Mouse (Mus musculus) layer of hippocampus, postnatal 10 days (tissue): ENCODE measurements around the gene Ppp1r12b. TPM values are rescaled to one million over a fixed set of nuclear protein-coding genes. Genes with fewer than 3 reads are reported as not detected.
A peak's percentile ranks its signal among the peaks of the same experiment; 100 is the strongest.
"Not testable (repeated sequence)": the region's sequence is repeated elsewhere in the genome, so short reads cannot be mapped to it uniquely, and the experiment has no call there.

Experiments
- DNase-seq, 2 experiments: peaks; one replicate each; pipeline ENCODE4 v3.0.0; 2021; ENCODE audit warnings: low spot score in 2 of 2
- total RNA-seq, 2 experiments: library from RNA; stranded (reverse); gene quantifications; 2 replicates each; pipeline ENCODE4 v1.2.3; 2021

Ppp1r12b gene
- total RNA-seq, 2 experiments from 2014 or later: 64.2 to 70.2 TPM

DNA sequence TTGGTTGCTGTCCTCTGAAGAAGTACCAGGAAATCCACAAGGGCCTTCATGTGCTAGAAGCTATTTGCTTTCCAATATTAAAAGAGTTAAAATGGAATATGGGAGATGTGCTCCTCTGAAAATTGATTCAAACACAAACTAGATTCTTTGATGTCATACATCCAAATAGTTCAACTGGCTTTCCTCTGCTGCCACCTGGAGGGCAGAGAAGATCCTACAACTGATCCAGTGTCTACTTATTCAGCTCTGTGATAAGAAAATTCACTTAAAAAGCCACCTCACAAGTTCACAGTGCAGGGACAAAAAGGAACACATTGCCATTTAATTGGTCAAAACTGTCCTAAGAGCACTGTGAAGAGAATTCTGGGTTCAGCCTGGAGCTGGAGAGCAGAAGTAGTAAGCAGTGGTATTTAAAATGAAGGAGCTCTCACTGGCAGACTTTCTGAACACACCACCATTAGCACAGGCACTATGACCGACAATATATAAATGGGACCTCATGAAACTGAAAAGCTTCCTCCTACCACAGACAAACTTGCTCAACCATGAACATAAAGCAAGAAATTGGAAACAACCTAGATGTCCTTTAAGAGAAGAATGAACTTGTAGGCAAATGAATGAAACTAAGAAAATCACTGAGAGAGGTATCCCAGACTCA, 101.3 kb downstream of the Ppp1r12b start:
- DNase-seq: peak; percentile 87

DNA sequence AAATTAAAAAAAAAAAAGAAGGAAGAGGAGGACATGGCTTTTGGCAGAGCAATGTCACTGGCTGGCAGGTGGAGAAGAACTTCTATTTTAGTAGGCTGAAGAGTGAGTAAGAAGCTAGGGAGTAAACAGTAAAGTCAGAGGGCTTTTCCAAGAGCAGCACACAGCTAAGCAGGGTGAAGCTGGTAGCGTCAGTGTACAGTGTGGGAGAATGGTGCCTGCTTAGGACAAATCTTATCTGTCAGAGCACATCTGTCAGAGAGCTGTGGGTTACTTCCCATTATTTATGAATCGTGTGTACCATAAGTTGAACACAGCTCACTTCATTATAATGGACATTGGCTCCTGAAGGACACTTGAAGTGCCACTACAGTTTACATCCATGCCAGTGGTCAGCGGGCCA, 102.9 kb downstream of the Ppp1r12b start:
- DNase-seq: no peak

DNA sequence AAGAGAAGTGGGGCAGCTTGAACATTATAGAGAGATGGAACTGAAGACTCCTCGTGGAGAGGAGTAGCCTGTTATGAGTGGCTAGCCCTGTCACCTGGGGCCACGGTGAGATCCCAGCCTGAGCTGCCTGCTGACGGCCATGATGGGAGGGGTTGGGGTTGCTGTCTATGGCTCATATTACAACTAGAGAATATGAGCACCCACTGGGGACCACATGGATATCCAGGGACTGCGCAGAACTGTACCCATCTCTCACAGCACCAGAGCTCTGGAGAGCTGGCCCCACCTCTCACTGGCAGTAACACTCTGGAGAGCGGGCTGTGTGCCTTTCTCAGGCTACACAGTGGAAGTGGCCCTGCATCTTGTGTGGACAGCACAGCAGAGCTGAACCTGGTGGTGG, 104.5 kb downstream of the Ppp1r12b start:
- no peak for DNase-seq

DNA sequence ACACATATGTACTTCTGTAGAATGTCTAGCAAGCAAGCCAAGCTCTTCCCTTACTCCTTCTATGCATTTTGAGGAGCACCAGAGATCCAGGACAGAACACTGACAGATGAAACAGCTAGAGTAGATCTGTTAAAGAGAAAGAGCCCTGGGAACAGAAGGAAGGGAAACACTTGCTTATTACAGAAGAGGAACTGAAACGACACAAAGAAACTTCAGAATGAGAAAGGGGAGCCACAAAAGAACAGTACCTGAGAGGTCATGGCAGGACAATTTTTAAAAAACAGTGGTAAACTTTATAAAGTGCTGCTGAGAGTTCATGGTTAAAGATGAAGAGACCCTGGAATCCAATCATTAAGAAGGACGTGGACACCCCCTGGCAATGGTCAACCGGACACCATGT, 105.4 kb downstream of the Ppp1r12b start:
- no peak for DNase-seq

DNA sequence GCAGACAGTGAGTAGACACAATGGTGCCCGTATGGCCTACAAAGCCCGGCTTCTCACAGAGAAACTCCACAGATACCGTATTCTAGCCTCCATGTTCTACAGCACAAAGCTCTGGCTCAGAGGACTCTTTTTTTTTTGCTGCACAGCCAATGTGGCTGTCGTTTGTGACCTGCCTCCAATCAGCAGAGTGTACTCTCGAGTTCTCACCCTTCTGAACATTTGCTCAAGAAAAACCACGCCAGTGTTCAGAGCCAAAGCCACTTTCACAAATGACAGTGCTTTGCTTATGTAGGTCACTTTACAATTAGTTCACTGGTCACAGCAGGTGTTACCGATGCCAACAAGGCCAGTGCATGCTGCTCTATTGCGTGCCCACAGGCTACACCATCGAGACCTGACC, 107.9 kb downstream of the Ppp1r12b start:
- no peak for DNase-seq

DNA sequence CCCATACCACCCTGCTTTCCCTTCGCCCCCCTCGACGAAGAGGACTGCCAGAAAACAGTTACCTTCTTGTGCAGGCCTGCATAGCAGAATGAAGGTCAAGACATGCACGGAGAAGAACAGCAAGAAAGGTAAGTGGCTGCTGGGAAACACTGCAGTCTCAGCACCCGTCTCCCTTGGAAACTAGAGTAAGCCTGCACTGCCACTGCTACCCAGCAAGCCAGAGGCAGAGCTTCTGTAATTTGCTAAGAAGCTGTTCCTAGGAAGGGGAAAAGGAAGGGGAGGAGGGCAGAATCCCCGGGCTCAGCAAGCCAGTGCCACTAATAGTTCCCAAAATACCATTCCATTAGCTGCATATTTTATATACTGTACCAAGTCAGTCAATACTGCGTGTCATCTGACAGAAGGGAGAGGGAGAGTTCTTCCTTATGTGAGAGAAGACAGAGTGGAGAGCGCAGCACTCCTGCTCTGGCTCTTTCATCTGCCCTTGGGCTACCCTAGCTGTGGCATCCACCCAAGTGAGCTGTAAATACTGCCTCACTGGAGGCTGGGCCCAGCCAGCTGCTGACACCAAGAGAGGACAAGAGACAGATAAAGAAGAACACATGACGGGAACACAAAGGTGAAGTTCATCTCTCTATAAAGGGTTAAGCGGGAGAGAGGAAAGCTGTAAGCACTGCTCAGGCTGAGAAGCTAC, 109.3 kb downstream of the Ppp1r12b start:
- no peak for DNase-seq

DNA sequence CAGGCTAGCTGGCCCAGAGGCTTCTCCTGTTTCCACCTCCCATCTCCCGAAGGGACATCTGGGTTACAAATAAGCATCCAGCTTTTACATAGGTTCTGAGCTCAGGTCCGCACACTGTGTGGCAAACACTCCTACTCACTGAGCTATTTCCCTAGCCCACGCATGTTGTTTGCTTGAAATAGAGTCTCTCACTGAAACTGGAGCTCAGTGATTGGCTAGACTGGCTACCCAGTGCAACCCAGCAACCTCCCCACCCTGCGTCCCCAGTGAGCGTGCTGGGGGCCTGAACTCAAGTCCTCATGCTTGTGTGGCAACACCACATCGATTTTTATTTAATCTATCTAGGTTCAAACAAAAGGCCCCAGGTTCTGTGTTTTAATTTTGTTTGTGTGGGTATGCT, 112.4 kb downstream of the Ppp1r12b start:
- no peak for DNase-seq

DNA sequence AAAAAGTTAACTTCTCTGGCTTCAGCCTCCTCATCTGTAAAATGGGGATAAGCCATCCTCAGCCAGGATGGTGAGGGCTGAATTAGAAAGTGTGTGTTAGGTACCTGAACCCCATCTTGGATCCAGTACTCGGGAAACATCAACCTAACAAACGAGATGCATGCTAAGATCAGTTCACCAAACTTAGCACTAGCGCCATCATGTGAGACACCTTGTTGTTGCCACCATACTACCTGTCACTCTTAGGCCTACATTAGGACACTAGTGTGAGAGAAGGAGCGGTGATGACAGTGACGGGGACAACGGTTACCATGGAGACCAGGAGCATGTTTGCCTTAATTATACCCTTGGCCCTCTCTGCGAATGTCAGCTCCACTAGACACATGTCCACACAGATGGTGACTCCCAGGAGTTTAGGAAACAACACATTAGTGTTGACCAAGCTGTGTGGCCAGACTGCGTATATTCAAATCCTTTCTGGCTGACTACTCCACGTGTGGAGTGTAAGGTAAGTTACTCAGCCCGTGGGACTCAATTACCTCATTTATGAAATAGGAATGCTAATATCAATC, 118.7 kb downstream of the Ppp1r12b start:
- no peak for DNase-seq

DNA sequence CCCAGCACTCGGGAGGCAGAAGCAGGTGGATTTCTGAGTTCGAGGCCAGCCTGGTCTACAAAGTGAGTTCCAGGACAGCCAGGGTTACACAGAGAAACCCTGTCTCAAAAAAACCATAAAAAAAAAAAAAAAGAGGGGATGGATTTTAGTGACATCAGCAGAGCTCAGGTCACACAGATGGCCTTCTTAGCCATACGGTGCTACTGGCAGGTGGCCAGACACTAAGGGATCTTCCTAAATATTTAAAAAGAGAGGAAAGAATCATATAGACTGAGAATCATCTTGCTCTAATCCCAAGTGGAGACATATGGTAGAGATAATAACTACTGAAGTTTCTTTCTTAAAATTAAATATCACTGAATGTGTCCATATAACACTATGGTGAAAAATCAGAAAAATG, 124.9 kb downstream of the Ppp1r12b start:
- not testable (repeated sequence) for DNase-seq

DNA sequence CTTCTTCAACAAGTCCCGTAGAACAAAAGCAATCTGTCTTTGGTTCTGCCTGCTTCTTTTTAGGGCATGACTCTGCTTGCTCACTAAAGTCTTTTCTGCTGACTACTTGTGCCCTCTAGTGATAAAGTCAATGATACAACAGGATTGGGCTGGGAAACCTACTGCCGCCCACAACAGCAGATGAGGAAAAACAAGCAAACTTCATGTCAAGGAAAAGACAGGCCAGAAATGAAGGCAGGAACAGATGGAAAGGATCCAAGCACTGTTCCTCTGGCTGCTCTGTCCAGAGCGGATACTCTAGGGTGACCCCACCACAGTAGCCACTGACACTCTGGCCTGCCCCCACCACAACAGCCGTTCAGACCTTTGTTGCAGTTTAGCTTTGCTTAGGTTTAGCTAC, 126.1 kb downstream of the Ppp1r12b start:
- no peak for DNase-seq

DNA sequence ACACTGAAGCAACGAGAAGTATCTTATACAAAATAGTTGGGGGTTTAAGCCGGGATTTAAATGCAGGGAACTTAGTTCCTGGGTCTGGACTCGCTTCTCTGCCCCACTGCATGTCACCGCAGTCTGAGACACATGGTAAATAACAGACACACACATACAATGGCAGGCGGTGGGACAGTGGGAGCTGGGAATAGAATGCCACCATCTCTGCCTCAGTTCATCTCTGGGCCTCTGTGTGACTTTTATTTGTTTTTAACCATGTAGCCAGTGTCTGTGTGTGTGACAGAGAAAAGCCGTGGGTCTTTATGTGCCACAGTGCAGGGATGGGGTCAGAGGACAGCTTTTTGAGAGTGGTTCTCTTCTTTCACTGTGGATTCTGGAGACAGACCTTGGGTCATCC, 130.8 kb downstream of the Ppp1r12b start:
- DNase-seq: no peak

DNA sequence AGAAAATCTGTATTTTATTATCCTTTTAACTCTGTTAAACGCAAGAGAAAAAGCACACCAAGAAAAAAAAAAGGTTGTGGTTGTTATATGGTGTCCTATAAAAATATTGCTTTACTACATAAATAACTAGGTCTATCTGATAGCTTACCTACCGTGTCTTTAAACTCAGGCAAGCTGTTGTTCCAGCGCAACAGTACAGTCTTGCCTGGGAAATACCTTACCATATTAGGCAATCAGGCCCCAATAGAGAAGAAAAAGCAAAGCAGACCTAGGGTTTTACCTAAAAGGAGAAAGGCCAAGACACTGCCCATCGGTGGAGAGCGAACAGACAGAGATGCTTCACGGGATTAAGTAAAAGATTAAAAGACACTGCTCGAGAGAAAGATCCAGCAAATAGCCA, 131.9 kb downstream of the Ppp1r12b start:
- no peak for DNase-seq

DNA sequence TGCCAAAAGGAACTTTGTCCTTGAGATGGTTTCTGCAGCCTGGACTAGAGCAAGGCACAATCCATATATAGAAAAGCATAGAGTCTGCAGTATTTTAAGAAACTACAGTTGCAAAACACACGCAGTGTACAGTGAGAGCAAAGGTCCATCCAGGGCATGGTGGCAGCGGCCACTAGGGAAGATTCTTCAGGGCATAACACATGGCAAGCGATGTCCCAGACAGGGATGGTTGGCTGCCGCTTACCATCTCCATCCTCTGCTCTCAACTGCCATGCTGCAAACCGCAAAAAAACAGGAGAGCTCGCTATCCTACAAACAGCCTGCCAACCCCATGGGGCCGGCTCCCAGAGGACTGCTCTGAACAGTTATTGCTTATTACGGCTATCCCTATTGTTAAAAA, 132.4 kb downstream of the Ppp1r12b start:
- DNase-seq: no peak

DNA sequence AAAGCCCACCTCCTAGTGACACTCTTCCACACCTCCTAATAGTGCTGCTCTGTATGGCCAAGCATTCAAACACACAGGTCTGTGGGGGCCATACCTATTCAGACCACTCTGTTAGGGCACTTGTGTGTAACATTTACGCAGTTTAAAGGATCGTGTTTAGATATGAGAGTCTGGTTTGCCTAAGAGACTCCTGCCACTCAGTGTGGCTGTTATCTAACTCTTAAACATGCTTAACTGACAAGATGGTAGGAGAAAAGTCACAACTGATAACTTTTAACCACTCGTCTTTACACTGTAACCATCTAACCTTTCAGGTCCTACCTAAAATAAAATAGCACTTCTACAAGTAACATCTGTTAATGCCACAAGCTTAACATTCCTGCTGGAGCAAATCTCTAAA, 134.9 kb downstream of the Ppp1r12b start:
- no peak for DNase-seq

DNA sequence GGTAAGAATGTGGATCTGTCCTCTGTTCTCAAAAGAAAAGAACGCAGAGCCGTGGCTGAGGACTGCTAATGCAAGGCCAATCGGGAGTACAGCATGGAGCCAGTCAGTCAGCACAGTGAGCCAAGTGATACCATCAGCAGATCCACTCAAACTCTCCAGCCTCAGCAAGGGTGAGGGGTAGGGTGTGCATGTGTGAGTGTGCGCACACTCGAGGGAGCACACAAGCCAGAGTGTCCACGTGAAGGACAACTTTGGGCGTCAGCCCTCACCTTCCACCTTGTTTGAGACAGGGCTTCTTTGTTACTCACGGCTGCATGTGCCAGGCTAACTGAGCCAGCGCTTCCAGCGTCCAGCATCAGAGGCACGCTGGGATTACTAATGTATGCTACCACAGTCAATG, 136.5 kb downstream of the Ppp1r12b start:
- DNase-seq: no peak

DNA sequence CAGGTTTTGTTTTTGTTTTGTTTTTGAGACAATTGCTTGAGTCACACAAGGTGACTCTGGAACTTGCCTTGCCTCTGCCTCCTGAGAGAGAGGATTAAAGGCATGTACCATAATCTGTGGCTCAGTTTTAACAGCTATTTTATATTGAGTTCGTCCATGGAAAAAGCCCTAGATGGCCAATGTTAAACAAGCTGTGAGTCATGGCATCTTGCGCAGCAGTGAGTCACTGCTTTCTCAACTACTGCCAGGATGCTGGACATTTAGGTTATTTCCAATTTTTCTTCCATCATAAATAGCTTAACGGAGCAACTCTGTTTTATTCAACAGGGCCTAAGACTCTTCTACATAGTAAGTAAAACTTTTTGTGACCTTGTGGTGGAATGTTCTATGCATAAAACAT, 137.0 kb downstream of the Ppp1r12b start:
- no peak for DNase-seq

DNA sequence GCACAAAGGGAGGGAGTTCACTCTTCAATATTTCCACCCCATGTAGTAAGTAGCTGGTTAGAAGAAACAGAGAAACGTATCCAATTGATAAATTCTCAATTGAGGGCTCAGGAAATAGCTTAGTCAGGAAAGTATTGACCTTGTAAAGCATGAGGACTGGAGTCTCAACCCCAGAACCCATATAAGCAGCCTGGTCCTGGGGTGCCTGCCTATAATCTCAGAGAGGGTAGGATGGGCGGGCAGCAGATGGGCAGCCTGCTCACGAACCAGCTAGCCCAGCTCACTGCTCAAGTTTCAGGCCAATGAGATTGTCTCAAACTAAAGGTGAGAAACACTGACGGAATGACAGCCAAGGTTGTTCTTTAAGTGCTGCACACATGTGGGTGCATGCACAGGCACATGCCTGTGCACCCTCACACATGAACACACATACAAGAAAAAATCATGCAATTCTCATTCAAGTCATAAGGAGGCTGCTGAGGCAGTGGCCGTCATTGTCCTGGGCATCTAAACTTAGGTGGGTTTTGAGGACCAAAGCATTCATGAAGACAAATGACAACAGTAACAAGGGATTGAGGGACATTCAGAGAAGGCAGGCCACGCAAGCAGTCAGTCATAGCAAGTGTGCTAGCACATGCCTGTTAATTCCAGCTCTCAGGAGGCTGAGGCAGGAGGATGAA, 137.7 kb downstream of the Ppp1r12b start:
- DNase-seq: no peak

DNA sequence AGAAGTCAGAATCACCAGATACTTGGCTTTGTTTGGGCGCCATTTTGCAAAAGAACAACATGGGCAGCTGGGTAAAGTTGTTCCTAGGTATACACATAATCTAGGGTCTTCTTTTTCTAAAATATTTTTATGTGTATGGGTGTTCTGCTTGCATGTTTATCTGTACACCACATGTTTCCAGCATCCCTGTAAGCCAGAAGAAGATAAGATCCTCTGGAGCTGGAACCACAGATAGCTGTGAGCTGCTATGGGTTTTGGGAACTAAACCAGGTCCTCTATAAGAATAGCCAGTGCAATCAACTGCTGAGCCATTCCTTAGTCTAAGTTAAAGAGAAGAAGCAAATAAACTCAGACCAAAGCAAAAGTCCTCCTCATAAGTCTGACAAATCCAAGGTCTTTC, 138.6 kb downstream of the Ppp1r12b start:
- no peak for DNase-seq

DNA sequence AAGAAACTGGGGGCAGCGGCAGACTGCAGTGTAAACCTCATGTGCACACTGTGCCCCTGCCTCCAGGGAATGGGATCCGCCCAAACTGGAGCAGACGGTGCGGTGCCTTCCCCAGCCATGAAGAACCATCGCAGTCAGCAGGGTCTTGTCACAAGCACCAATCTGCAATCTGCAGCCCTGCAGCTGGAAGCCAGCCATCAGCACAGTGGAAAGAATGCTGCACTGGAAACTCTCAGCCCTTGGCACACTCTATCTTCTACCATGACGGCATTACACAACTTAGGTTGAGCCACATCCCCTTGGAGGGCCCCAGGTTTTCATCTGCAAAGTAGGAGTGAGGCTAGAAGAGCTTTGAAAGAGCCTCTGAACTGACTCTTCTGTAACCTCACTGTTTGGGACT, 139.1 kb downstream of the Ppp1r12b start:
- DNase-seq: peak in 1 of 2 experiments; percentile 36

DNA sequence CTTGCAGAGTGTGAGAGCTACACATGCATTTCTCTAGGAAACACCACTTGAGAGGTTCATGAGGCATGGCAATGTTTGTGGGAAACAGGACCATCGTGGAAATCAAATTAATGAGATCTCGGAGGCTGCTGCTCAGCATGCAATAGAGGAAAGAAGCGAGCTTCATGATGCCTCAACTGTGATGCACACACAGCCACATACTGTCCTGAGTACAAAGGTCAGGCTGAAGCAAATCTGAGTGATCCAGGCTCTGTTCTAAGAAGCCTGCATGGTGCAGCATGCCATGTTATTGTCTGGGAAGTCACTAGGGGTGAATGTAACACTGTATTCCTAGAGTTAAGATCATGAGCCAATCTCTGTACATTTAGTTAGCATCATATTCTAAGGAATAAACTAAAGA, 140.0 kb downstream of the Ppp1r12b start:
- DNase-seq: no peak

DNA sequence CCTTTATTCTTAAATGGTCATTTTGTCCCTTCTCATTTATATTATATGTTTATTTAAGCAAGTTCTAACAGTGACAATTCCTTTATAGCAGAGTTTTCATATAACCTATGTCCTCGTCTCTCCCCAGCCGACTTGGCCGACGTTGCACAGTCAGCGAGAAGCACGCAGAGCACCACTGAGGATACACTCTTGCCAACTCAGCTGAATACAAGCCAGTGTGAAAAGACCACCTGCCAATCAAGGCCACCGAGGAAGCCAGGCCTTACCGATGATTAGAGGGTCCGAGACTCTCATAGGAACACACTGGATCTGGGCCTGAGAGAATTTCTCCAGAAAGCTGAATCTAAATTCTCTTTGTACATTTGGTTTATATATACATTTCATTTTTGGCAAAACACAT, 150.3 kb downstream of the Ppp1r12b start:
- DNase-seq: peak in 1 of 2 experiments; percentile 29

DNA sequence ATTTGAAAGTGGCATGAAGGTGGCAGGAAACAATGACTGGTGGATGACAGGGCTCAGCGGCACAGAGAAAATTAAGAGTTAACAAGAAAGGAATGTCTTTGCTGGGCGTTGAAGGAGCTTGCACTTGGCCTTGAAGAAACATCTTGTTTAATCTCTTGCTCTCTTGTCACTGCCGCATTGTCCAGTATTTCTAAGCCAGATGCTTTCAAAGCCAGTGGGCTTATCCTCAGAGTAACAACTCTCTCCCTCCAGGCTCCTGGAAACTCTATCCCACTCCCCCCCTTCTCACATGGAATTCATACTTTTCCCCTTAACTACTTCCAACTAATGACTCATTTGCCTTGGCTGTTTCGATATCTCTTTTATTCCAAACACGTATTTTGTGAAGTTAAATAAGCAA, 151.4 kb downstream of the Ppp1r12b start:
- DNase-seq: no peak
